Mouse (Mus musculus) myocyte (in vitro differentiated cells): ENCODE measurements at regions not wholly inside any gene's neighbourhood (a gene's known extent, or its start where the extent isn't known, plus 50 kb on each side); places are given as distances from the start of the nearest gene placed in this dataset.

Experiments
- H3K27me3 ChIP-seq: one replicate; pipeline ENCODE4 v1.6.1; 2011; ENCODE audit not compliant: control insufficient read depth, insufficient read depth, insufficient read length
- H3K36me3 ChIP-seq: one replicate; pipeline ENCODE4 v1.6.1; 2011; ENCODE audit not compliant: control insufficient read depth, insufficient read depth
- H3K4me2 ChIP-seq: one replicate; pipeline ENCODE4 v1.6.1; 2011; ENCODE audit warnings: low read depth, control low read depth
- H3K4me3 ChIP-seq: one replicate; pipeline ENCODE4 v1.5.1; 2011; ENCODE audit warnings: mild to moderate bottlenecking, control low read depth, moderate library complexity
- H3K79me2 ChIP-seq: one replicate; pipeline ENCODE4 v1.6.1; 2011; ENCODE audit not compliant: control insufficient read depth, insufficient read depth
- H3ac ChIP-seq: one replicate; pipeline ENCODE4 v1.6.1; 2011; ENCODE audit not compliant: control insufficient read depth, insufficient read length
- CEBPB ChIP-seq: IDR thresholded peaks from 2 replicates; pipeline ENCODE4 v1.6.1; 2011; ENCODE audit warnings: mild to moderate bottlenecking, moderate library complexity; ENCODE audit not compliant: poor library complexity, insufficient read depth, severe bottlenecking
- E2F4 ChIP-seq: IDR thresholded peaks from one replicate; pipeline ENCODE4 v1.6.1; 2011; ENCODE audit warnings: mild to moderate bottlenecking, control low read depth, moderate library complexity; ENCODE audit not compliant: insufficient read depth
- MAX ChIP-seq: IDR thresholded peaks from one replicate; pipeline ENCODE4 v1.6.1; 2011; ENCODE audit warnings: low read depth, mild to moderate bottlenecking, control low read depth
- MYOD1 ChIP-seq, 3 experiments: IDR thresholded peaks; one replicate each; pipeline ENCODE4 v1.6.1; 2011; ENCODE audit warnings: control low read depth in 2 of 3, low read depth in 2 of 3, mild to moderate bottlenecking in 2 of 3, moderate library complexity in 1 of 3; ENCODE audit not compliant: insufficient read length in 2 of 3, control insufficient read depth in 1 of 3
- MYOG ChIP-seq, 3 experiments: IDR thresholded peaks; one replicate each; pipeline ENCODE4 v1.6.1; 2011; ENCODE audit warnings: control low read depth in 2 of 3, low read depth in 2 of 3, mild to moderate bottlenecking in 2 of 3; ENCODE audit not compliant: insufficient read length in 2 of 3, control insufficient read depth in 1 of 3, insufficient read depth in 1 of 3
- POLR2A ChIP-seq: IDR thresholded peaks from one replicate; pipeline ENCODE4 v1.6.1; 2011; ENCODE audit warnings: low read depth, mild to moderate bottlenecking, control low read depth, moderate library complexity; ENCODE audit not compliant: insufficient read length
- POLR2AphosphoS2 ChIP-seq: IDR thresholded peaks from one replicate; pipeline ENCODE4 v1.6.1; 2011; ENCODE audit warnings: low read depth, control low read depth; ENCODE audit not compliant: insufficient read length
- REST ChIP-seq: IDR thresholded peaks from one replicate; pipeline ENCODE4 v1.6.1; 2011; ENCODE audit warnings: mild to moderate bottlenecking, control low read depth, moderate library complexity; ENCODE audit not compliant: insufficient read depth, insufficient read length
- SRF ChIP-seq: IDR thresholded peaks from one replicate; pipeline ENCODE4 v1.6.1; 2011; ENCODE audit warnings: low read depth; ENCODE audit not compliant: control insufficient read depth, insufficient read length
- TCF12 ChIP-seq: IDR thresholded peaks from one replicate; pipeline ENCODE4 v1.6.1; 2011; ENCODE audit warnings: mild to moderate bottlenecking, control low read depth; ENCODE audit not compliant: poor library complexity, insufficient read depth, severe bottlenecking
- TCF3 ChIP-seq: IDR thresholded peaks from one replicate; pipeline ENCODE4 v1.6.1; 2011; ENCODE audit warnings: low read depth, control low read depth; ENCODE audit not compliant: insufficient read length
- USF1 ChIP-seq: IDR thresholded peaks from one replicate; pipeline ENCODE4 v1.6.1; 2011; ENCODE audit warnings: low read depth, mild to moderate bottlenecking, control low read depth, moderate library complexity

- H3ac ChIP-seq: no peak overlapping the region
- H3K36me3 ChIP-seq: no peaks in the 10 kb centered on the region
- H3K79me2 ChIP-seq: no peaks in the 10 kb centered on the region
- no peak overlapping the region for H3K4me2 ChIP-seq
- TF ChIP-seq USF1 (no peak), POLR2AphosphoS2 (no peak), MAX (no peak), TCF3 (no peak), E2F4 (no peak), REST (no peak), MYOG (IDR thresholded peaks at IDR 0.05; ENCODE audit: control insufficient read depth in 1 of 3, insufficient read depth in 1 of 3, insufficient read length in 2 of 3, low read depth in 2 of 3) (no peak), POLR2A (no peak), SRF (no peak), MYOD1 (IDR thresholded peaks at IDR 0.05; ENCODE audit: control insufficient read depth in 1 of 3, insufficient read length in 2 of 3, low read depth in 2 of 3) (no peak), CEBPB (no peak), TCF12 (no peak)
- H3K27me3 ChIP-seq: no peaks in the 10 kb centered on the region
- no peak overlapping the region for H3K4me3 ChIP-seq
Measured at GRCm38 (mm10) chr6:84422946-84423345, 170.8 kb downstream of the Cyp26b1 start.

GRCm38 (mm10) chr6:84419691-84420090 is 174.0 kb downstream of the Cyp26b1 start:
- no peaks in the 10 kb centered on the region for H3K79me2 ChIP-seq
- H3ac ChIP-seq: no peak overlapping the region
- TF ChIP-seq TCF12 (no peak), USF1 (no peak), REST (no peak), MYOG (IDR thresholded peaks at IDR 0.05; ENCODE audit: control insufficient read depth in 1 of 3, insufficient read depth in 1 of 3, insufficient read length in 2 of 3, low read depth in 2 of 3) (no peak), POLR2AphosphoS2 (no peak), CEBPB (no peak), TCF3 (no peak), MAX (no peak), POLR2A (no peak), MYOD1 (IDR thresholded peaks at IDR 0.05; ENCODE audit: control insufficient read depth in 1 of 3, insufficient read length in 2 of 3, low read depth in 2 of 3) (no peak), E2F4 (no peak), SRF (no peak)
- no peaks in the 10 kb centered on the region for H3K27me3 ChIP-seq
- no peak overlapping the region for H3K4me2 ChIP-seq
- H3K36me3 ChIP-seq: no peaks in the 10 kb centered on the region
- H3K4me3 ChIP-seq: no peak overlapping the region

- Histone ChIP-seq H3K4me3 (no peak overlapping the region), H3ac (no peak overlapping the region), H3K4me2 (no peak overlapping the region), H3K27me3 (no peaks in the 10 kb centered on the region), H3K79me2 (no peaks in the 10 kb centered on the region), H3K36me3 (no peaks in the 10 kb centered on the region)
- peak; percentile 85; the same call in 1 of the 2 replicates for TF ChIP-seq CEBPB
- TF ChIP-seq SRF: no peak
- TF ChIP-seq E2F4: no peak
- TF ChIP-seq USF1: no peak
Measured at GRCm38 (mm10) chr6:84419281-84419680, 174.4 kb downstream of the Cyp26b1 start.

GRCm38 (mm10) chr6:84416992-84417636 is 176.6 kb downstream of the Cyp26b1 start:
- H3K4me2 ChIP-seq: no peak overlapping the region
- H3K36me3 ChIP-seq: no peaks in the 10 kb centered on the region
- no peak overlapping the region for H3ac ChIP-seq
- H3K79me2 ChIP-seq: no peaks in the 10 kb centered on the region
- no peaks in the 10 kb centered on the region for H3K27me3 ChIP-seq
- no peak overlapping the region for H3K4me3 ChIP-seq
- TF ChIP-seq E2F4: no peak
- no peak for TF ChIP-seq TCF12
- no peak for TF ChIP-seq MYOG (IDR thresholded peaks at IDR 0.05; ENCODE audit: control insufficient read depth in 1 of 3, insufficient read depth in 1 of 3, insufficient read length in 2 of 3, low read depth in 2 of 3)
- TF ChIP-seq CEBPB: no peak

- Histone ChIP-seq H3K4me2 (no peak overlapping the region), H3ac (no peak overlapping the region), H3K4me3 (no peak overlapping the region), H3K36me3 (no peaks in the 10 kb centered on the region), H3K27me3 (no peaks in the 10 kb centered on the region), H3K79me2 (no peaks in the 10 kb centered on the region)
- TF ChIP-seq TCF3 (no peak), USF1 (no peak), POLR2AphosphoS2 (no peak), TCF12 (no peak), E2F4 (no peak), SRF (no peak), MAX (no peak), POLR2A (no peak), REST (no peak), MYOD1 (IDR thresholded peaks at IDR 0.05; ENCODE audit: control insufficient read depth in 1 of 3, insufficient read length in 2 of 3, low read depth in 2 of 3) (no peak), MYOG (IDR thresholded peaks at IDR 0.05; ENCODE audit: control insufficient read depth in 1 of 3, insufficient read depth in 1 of 3, insufficient read length in 2 of 3, low read depth in 2 of 3) (no peak), CEBPB (no peak)
Measured at GRCm38 (mm10) chr6:84414400-84414799, 179.3 kb downstream of the Cyp26b1 start.
